Mouse (Mus musculus): ENCODE results near the gene Pxk.

DNA sequence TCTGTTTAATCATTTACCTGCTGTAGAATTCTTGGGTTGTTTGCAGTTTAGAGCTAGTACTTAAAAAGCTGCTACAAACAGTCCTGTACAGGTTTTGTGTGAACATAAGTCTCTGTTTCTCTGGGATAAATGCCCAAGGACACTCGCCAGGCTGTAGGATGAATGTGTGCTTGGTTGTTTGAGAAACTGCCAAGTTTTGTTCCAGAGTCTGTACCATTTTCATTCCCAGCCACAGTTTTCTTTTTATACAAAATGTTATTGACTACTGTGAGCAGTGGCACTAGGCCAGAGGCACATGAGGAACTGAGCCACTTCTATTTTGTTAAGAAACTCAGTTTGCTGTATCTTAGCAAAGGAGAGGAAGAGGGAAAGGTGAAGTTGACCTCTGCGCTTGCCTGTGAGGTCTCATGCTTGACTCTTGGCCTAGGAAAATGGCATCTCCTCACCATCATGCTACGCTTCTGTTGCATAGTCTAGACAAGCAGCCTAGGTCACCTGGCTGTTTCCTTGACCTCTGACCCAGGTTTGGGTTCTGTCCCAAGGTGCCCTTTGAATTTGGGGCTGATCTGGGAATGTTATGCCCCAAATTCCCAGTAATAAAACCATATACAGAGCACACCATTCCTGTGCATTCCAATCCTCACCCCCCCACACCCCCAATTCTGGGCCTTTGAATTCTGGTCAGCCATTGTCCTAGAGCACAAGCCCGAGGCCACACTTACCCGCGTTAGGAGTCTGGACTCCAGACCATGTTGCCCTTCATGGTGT lies 88.5 kb downstream of the Pxk start:
- TF ChIP-seq CTCF (IDR thresholded peaks at IDR 0.05; ENCODE audit: low read depth), result no peak
- no peak for TF ChIP-seq EP300 (IDR thresholded peaks at IDR 0.05; ENCODE audit: low read depth)

All from liver, postnatal 0 days (tissue).